Mouse (Mus musculus): ENCODE results near the gene Lrrc10b. TPM values are rescaled to one million over a fixed set of nuclear protein-coding genes. Genes with fewer than 3 reads are reported as not detected.

The Lrrc10b gene
- polyA plus RNA-seq, 1 experiment from 2014 or later: 0.29 TPM

GRCm38 (mm10) chr19:10464427-10464826 is 7.2 kb upstream of the Lrrc10b start:
- H3K27me3 ChIP-seq (replicated peaks; ENCODE audit: low read depth, poor library complexity, severe bottlenecking): peaks cover 53% of the 10 kb centered on the region
- peaks cover 48% of the 10 kb centered on the region for H3K4me1 ChIP-seq
- H3K9me3 ChIP-seq: no peaks in the 10 kb centered on the region
- H3K36me3 ChIP-seq (replicated peaks): no peaks in the 10 kb centered on the region
- H3K4me3 ChIP-seq: no peak overlapping the region
- H3K27ac ChIP-seq (replicated peaks): no peak overlapping the region; the same call in 1 of the 2 replicates
- WGBS: 10% methylated on average over 4 of the region's 4 CpGs
- DNase-seq (ENCODE audit: low spot score): no peak

GRCm38 (mm10) chr19:10461584-10461983 is 4.3 kb upstream of the Lrrc10b start:
- Histone ChIP-seq H3K4me3 (no peak overlapping the region), H3K9me3 (no peaks in the 10 kb centered on the region), H3K36me3 (replicated peaks) (no peaks in the 10 kb centered on the region), H3K27me3 (replicated peaks; ENCODE audit: low read depth, poor library complexity, severe bottlenecking) (peaks cover 75% of the 10 kb centered on the region), H3K4me1 (peaks cover 60% of the 10 kb centered on the region), H3K27ac (replicated peaks) (no peak overlapping the region)
- 45% methylated on average over 7 of the region's 7 CpGs for WGBS
- no peak for DNase-seq (ENCODE audit: low spot score)

- H3K27ac ChIP-seq (replicated peaks): no peak overlapping the region
- no peaks in the 10 kb centered on the region for H3K9me3 ChIP-seq
- no peak for DNase-seq (ENCODE audit: low spot score)
- H3K4me1 ChIP-seq: peaks cover 66% of the 10 kb centered on the region
- H3K4me3 ChIP-seq: no peak overlapping the region
- 41% methylated on average over 11 of the region's 11 CpGs for WGBS
- H3K36me3 ChIP-seq (replicated peaks): no peaks in the 10 kb centered on the region
- peaks cover 88% of the 10 kb centered on the region for H3K27me3 ChIP-seq (replicated peaks; ENCODE audit: low read depth, poor library complexity, severe bottlenecking)
Observed at GRCm38 (mm10) chr19:10459907-10460306, 2.6 kb upstream of the Lrrc10b start.

GRCm38 (mm10) chr19:10458096-10458495 is 823 bp upstream of the Lrrc10b start:
- Histone ChIP-seq H3K36me3 (replicated peaks) (no peaks in the 10 kb centered on the region), H3K4me3 (peak overlapping the region; percentile 63), H3K27ac (replicated peaks) (no peak overlapping the region), H3K9me3 (no peaks in the 10 kb centered on the region), H3K4me1 (peaks cover 58% of the 10 kb centered on the region), H3K27me3 (replicated peaks; ENCODE audit: low read depth, poor library complexity, severe bottlenecking) (peaks cover 99% of the 10 kb centered on the region)
- DNase-seq (ENCODE audit: low spot score): no peak
- 32% methylated on average over 8 of the region's 8 CpGs for WGBS

GRCm38 (mm10) chr19:10457484-10457800 is 169 bp upstream of the Lrrc10b start:
- peaks cover 100% of the 10 kb centered on the region for H3K27me3 ChIP-seq (replicated peaks; ENCODE audit: low read depth, poor library complexity, severe bottlenecking)
- peak overlapping the region; percentile 60; the same call in 1 of the 2 replicates for H3K27ac ChIP-seq (replicated peaks)
- no peaks in the 10 kb centered on the region for H3K9me3 ChIP-seq
- DNase-seq (ENCODE audit: low spot score): peak; percentile 97
- H3K4me3 ChIP-seq: peak overlapping the region; percentile 63
- WGBS: under 1% methylated on average over 34 of the region's 34 CpGs
- H3K36me3 ChIP-seq (replicated peaks): no peaks in the 10 kb centered on the region
- H3K4me1 ChIP-seq: peaks cover 54% of the 10 kb centered on the region

- WGBS: 69% methylated on average over 3 of the region's 3 CpGs
- Histone ChIP-seq H3K27me3 (replicated peaks; ENCODE audit: low read depth, poor library complexity, severe bottlenecking) (peaks cover 97% of the 10 kb centered on the region), H3K36me3 (replicated peaks) (no peaks in the 10 kb centered on the region), H3K27ac (replicated peaks) (no peak overlapping the region), H3K9me3 (no peaks in the 10 kb centered on the region), H3K4me3 (no peak overlapping the region), H3K4me1 (peaks cover 34% of the 10 kb centered on the region)
- DNase-seq (ENCODE audit: low spot score): no peak
Observed at GRCm38 (mm10) chr19:10455437-10455806, 1.9 kb downstream of the Lrrc10b start.

- Histone ChIP-seq H3K4me3 (no peak overlapping the region), H3K27ac (replicated peaks) (no peak overlapping the region), H3K27me3 (replicated peaks; ENCODE audit: low read depth, poor library complexity, severe bottlenecking) (peaks cover 93% of the 10 kb centered on the region), H3K36me3 (replicated peaks) (no peaks in the 10 kb centered on the region), H3K9me3 (no peaks in the 10 kb centered on the region), H3K4me1 (peaks cover 29% of the 10 kb centered on the region)
- 68% methylated on average over 4 of the region's 4 CpGs for WGBS
- DNase-seq (ENCODE audit: low spot score): no peak
Observed at GRCm38 (mm10) chr19:10454718-10455436, 2.4 kb downstream of the Lrrc10b start.

- DNase-seq (ENCODE audit: low spot score): peak; percentile 69
- Histone ChIP-seq H3K27me3 (replicated peaks; ENCODE audit: low read depth, poor library complexity, severe bottlenecking) (peaks cover 42% of the 10 kb centered on the region), H3K4me1 (peaks cover under 1% of the 10 kb centered on the region; the same call in 1 of the 2 replicates), H3K36me3 (replicated peaks) (no peaks in the 10 kb centered on the region), H3K9me3 (no peaks in the 10 kb centered on the region), H3K27ac (replicated peaks) (no peak overlapping the region), H3K4me3 (no peak overlapping the region)
- 5% methylated on average over 3 of the region's 3 CpGs for WGBS
Observed at GRCm38 (mm10) chr19:10449708-10450107, 7.6 kb downstream of the Lrrc10b start.

- DNase-seq (ENCODE audit: low spot score): no peak
- WGBS: 68% methylated on average over 6 of the region's 6 CpGs
- H3K9me3 ChIP-seq: no peaks in the 10 kb centered on the region
- no peak overlapping the region for H3K27ac ChIP-seq (replicated peaks)
- H3K36me3 ChIP-seq (replicated peaks): no peaks in the 10 kb centered on the region
- peaks cover 36% of the 10 kb centered on the region for H3K27me3 ChIP-seq (replicated peaks; ENCODE audit: low read depth, poor library complexity, severe bottlenecking)
- H3K4me3 ChIP-seq: no peak overlapping the region
- H3K4me1 ChIP-seq: no peaks in the 10 kb centered on the region
Observed at GRCm38 (mm10) chr19:10449190-10449589, 8.1 kb downstream of the Lrrc10b start.

- WGBS: 86% methylated on average over 7 of the region's 7 CpGs
- H3K27ac ChIP-seq (replicated peaks): no peak overlapping the region
- no peak overlapping the region for H3K4me3 ChIP-seq
Observed at GRCm38 (mm10) chr19:10448275-10448674, 9.0 kb downstream of the Lrrc10b start.

GRCm38 (mm10) chr19:10444685-10445369 is 12.4 kb downstream of the Lrrc10b start:
- Histone ChIP-seq H3K4me1 (no peaks in the 10 kb centered on the region), H3K36me3 (replicated peaks) (no peaks in the 10 kb centered on the region), H3K27me3 (replicated peaks; ENCODE audit: low read depth, poor library complexity, severe bottlenecking) (no peaks in the 10 kb centered on the region), H3K4me3 (no peak overlapping the region), H3K9me3 (no peaks in the 10 kb centered on the region), H3K27ac (replicated peaks) (no peak overlapping the region)
- 93% methylated on average over 15 of the region's 15 CpGs for WGBS
- DNase-seq (ENCODE audit: low spot score): no peak

More at GRCm38 (mm10) chr19:10448275-10448674, 9.0 kb downstream of the Lrrc10b start:
- Histone ChIP-seq H3K27me3 (replicated peaks; ENCODE audit: low read depth, poor library complexity, severe bottlenecking) (peaks cover 27% of the 10 kb centered on the region), H3K36me3 (replicated peaks) (no peaks in the 10 kb centered on the region), H3K9me3 (no peaks in the 10 kb centered on the region), H3K4me1 (no peaks in the 10 kb centered on the region)
- no peak for DNase-seq (ENCODE audit: low spot score)

GRCm38 (mm10) chr19:10437521-10437920 is 19.8 kb downstream of the Lrrc10b start:
- no peak for DNase-seq (ENCODE audit: low spot score)
- Histone ChIP-seq H3K36me3 (replicated peaks) (no peaks in the 10 kb centered on the region), H3K4me3 (no peak overlapping the region), H3K4me1 (peaks cover 8% of the 10 kb centered on the region), H3K27me3 (replicated peaks; ENCODE audit: low read depth, poor library complexity, severe bottlenecking) (peaks cover 8% of the 10 kb centered on the region; the same call in 1 of the 2 replicates), H3K27ac (replicated peaks) (no peak overlapping the region), H3K9me3 (no peaks in the 10 kb centered on the region)
- 77% methylated on average over 1 of the region's 1 CpGs for WGBS

- Histone ChIP-seq H3K27ac (replicated peaks) (no peak overlapping the region), H3K4me1 (peaks cover 10% of the 10 kb centered on the region), H3K36me3 (replicated peaks) (no peaks in the 10 kb centered on the region), H3K27me3 (replicated peaks; ENCODE audit: low read depth, poor library complexity, severe bottlenecking) (peaks cover 10% of the 10 kb centered on the region; the same call in 1 of the 2 replicates), H3K9me3 (no peaks in the 10 kb centered on the region), H3K4me3 (no peak overlapping the region)
- DNase-seq (ENCODE audit: low spot score): no peak
- 27% methylated on average over 1 of the region's 1 CpGs for WGBS
Observed at GRCm38 (mm10) chr19:10436726-10437125, 20.5 kb downstream of the Lrrc10b start.

Data from embryonic facial prominence, embryonic 10.5 days (tissue).